Mouse (Mus musculus) urinary bladder, postnatal 10 days (tissue): Measurements from ENCODE around the gene Glrx5.

Source experiments
- DNase-seq: peaks from one replicate; pipeline ENCODE4 v3.0.0; 2022; ENCODE audit warnings: low spot score

The Glrx5 gene

DNA sequence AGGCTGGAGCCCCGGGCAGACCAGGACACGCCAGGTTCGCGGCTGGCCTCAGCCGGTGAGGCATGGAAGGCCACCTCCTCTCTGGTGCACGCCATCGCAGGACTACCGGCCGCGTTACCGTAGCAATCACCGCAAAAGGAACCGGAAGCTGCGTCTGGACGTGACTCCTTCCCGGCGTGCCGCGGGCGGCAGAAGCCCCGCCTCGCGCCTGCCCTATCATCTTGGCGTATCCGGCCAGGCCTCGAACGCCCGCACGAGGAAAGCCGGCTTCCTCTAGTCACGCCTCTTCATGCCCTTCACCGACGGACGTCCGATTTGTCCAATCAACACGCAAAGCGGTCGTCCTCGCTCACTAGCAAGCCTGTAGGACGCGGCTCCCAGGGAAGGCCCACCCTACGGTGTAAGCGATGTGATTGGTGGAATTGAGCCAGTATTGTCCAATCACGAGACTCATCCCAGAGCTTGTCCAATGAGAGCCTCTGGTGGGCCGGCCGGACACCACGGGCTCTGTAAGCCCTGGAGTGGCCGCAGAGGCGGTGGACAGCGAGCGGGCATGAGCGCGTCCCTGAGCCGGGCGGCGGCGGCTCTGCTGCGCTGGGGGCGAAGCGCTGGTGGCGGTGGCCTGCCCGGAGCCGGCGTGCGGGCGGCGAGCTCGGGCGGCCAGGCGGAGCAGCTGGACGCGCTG, at the start of gene Glrx5:
Glrx5 (plus strand) TSS at position 542 of the 685 bp plus-strand sequence.
- DNase-seq, result peak; percentile 96

DNA sequence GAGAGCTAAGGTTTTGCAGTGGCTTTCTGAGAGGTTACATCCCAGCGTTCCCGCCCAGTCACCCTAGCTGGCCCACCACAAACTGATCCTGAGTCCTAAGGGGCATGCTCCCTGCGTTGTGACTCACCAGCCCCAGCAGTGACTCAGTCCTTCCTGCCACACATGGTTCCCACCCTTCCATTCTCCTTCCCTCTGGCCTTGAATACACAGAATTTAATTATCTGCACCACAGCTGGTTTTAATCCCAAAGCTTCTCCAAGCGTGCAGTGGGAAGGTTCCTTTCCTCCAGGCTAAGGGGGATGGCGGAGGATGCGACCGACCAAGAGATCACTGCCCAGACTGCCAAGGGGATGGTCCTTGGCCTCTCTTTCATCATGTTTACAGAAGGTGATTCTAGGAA, 49.0 kb upstream of the Glrx5 start:
- DNase-seq, result no peak

DNA sequence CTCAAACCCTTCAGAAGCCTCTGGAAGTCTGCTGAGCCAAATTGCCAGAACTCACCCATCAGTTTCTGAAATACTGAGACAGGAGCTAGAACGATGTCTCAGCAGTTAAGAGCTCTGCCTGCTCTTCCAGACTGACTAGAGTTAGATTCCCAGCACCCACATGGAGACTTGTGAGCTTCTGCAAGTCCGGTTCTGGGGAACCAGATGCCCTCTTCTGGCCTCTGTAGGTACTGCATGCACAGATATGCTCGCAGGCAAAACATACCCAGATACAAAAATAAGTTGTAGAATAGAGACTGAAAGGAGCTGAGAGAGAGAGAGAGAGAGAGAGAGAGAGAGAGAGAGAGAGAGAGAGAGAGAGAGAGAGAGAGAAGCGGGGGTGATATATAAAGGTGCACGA, 47.4 kb upstream of the Glrx5 start:
- no peak for DNase-seq

DNA sequence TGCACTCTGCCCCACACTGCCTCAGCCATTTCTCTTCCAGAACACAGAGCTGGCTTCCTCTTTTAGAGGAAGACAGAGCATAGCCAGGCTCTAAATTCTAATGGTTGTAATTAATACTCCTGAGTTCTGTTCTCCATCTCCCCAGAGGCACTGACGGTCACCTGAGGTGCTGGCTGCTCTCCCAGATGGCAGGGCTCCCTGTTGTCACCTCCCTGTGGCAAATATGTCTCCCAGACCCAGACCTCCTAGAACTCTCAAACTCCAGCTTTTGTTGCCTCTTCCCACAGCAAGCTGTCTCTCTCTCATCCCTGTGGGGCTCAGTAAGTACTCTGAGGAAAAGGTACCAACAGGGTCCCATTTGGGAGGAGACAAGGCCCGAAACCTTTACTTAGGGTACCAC, 46.5 kb upstream of the Glrx5 start:
- DNase-seq, result no peak

GRCm38 (mm10) chr12:104986781-104987180, 45.7 kb upstream of the Glrx5 start:
- no peak for DNase-seq

- no peak for DNase-seq
These were observed 44.6 kb upstream of the Glrx5 start for GRCm38 (mm10) chr12:104987936-104988335.

DNA sequence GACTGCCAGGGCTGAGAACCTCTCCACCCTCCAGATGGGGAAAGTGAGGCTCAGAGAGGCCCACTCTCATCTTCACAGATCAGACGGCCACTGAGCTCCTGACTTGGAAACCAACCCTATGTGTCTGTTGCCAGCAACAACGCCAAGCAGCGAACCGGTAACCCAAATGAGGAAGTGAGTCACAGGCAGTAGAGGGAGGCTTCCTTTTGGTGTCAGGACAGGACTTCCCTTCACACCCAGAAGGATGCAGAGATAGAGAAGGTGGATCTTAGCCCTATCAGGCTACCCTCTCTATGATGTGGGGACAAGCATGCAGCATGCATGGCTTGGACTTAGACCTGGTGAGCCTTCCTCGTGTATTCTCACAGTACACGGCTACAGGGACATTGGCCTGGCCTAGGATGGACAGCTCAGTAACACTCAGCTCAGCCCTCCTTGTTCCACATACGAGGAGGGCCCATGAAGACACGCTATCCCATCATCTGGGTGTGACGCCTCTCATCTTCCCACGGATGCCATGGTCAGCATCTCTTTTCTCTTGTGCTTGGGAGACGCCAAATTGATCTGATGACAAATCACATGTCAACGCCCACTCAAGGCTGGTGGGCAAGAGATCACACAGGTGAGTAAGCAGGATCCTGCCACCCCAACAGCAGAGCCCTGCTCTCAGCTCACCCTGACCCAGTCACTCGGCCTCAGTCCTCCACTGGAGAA, 41.6 kb upstream of the Glrx5 start:
- no peak for DNase-seq

DNA sequence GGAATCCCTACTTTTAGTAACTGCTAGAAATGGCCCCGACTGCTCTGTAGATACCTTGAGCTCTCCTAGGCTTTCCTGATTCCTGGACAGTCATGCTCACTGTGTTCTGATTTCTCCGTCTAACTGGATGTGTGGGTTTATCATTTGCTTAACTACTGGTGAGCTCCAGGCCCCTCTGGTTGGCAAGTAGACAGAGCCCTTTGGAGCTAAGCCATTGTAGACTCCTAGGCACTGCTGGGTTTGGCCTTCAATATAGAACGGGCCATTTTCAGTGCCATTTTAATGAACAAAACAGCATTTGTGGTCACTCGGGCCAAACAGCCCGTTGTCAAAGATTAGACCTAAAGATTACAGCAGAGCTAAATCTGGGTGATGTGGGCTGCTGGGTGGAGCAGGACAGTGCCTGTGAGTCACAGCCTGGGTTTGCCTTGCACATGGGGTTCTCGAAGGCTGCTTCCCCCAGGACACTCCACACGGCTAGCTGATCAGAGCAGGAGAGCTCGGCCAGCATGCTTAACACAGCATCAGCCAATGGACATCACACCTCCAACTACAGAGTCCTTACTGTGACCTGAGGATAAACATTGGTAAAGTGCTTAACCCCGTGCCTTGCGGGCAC, 40.3 kb upstream of the Glrx5 start:
- no peak for DNase-seq

GRCm38 (mm10) chr12:104992838-104993237, 39.6 kb upstream of the Glrx5 start:
- no peak for DNase-seq

- DNase-seq, result no peak
These were observed 37.1 kb upstream of the Glrx5 start for GRCm38 (mm10) chr12:104995259-104995876.

DNA sequence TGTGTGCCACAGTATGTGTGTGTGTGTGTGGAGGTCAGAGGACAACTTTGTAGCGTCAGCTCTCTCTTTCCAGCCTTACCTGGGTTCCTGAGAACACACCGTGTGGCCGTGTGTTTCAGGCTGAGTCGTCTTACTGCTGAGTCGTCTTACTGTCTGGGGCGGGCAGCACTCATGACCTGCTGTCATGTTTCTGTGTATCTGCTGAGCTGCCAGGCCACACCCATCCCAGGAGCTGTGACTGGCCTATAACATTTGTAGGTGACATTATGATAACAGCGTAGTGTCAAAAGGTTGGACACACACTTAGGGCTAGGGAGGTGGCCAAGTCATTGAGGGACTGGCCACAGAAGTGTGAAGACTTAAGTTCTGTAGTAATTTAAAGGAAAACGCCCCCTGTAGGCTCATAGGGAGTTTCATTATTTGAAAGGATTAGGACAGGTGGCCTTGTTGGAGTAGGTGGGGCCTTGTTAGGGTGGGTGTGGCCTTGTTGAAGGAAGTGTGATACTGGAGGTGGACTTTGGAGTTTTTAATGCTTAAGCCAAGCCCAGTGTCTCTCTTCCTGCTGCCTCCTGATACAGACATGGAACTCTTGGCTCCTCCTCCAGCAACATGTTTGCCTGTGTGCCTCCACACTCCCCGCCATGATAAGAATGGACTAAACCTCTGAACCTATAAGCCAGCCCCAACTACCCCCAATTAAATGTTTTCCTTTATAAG, 36.3 kb upstream of the Glrx5 start:
- no peak for DNase-seq

- no peak for DNase-seq
These were observed 35.3 kb upstream of the Glrx5 start for GRCm38 (mm10) chr12:104997159-104997558.

- no peak for DNase-seq
These were observed 34.7 kb upstream of the Glrx5 start for GRCm38 (mm10) chr12:104997641-104998293.

- no peak for DNase-seq
These were observed 33.9 kb upstream of the Glrx5 start for GRCm38 (mm10) chr12:104998541-104998940.

DNA sequence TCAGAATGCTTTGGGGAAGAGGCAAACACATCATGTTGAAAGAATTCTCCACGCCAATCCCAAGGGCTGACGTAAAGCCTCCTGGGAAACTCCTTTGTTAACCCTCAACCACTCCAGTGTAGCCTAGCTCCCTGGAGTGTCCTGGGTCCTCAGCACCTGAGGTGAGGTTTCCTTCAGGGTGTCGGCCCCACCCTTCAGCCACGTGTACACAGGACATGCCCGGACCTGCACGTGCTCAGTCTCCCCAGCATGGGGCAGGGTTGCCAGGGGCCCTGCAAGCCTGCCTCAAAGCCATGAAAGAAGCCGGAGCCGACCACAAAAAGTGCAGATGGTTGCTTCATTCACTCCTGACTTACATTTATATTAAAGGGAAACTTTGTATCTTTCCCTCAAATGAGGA, 33.3 kb upstream of the Glrx5 start:
- no peak for DNase-seq

DNA sequence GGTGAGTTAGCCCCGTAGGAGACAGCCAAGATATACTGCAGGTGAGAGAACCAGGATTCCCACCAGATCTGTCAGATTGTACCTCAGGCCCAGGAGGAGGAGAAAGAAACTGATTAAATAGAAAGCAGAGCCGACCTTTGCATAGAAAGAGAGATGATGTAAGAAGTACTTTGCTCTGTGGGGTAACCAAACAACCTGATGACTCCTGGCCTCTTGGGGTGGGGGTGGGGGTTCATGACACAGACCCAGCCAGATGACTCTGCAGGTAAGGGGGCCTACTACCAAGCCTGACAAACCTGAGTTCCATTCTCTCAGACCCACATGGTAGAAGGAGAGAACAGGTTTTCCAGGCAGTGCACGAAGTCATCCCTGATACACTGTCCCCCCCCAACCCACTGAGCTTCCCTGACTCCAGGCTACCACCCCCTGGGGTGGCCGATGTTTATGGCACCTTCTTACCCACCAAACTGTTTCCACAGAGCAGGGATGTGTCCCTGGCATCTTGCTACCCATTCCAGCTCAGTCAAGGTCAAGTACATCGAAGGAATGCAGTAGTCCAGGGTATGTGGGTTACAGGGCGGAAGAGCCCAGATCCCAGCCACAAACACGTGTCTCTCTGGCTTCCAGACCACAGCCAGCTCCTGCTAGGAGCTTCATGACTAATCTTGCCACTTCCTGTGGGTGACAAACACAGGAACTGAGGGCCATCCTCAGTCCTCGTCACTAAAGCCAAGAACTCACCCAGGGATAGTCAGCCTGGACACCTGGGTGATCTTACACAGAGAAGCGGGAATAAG, 31.8 kb upstream of the Glrx5 start:
- DNase-seq, result no peak

DNA sequence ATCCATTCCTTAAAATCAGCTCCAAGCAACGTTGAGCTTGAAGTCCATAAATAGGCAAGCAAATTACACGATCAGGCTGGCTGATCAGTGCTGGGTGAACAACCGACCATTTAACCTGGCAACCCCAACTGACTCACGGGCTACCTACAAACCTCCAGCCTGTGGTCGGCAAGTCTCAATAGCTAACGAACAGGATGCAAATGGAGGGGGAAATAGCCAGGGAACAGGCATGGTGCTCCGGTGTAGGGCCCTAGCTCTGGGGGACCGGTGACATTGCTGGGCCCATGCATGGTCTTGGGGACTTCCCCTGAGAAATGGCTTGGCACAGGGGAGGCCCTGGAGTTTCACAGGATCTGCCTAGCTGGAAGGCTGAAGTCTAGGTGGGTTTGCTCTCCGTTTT, 31.2 kb upstream of the Glrx5 start:
- no peak for DNase-seq

- DNase-seq, result no peak
These were observed 30.0 kb upstream of the Glrx5 start for GRCm38 (mm10) chr12:105002340-105003132.

DNA sequence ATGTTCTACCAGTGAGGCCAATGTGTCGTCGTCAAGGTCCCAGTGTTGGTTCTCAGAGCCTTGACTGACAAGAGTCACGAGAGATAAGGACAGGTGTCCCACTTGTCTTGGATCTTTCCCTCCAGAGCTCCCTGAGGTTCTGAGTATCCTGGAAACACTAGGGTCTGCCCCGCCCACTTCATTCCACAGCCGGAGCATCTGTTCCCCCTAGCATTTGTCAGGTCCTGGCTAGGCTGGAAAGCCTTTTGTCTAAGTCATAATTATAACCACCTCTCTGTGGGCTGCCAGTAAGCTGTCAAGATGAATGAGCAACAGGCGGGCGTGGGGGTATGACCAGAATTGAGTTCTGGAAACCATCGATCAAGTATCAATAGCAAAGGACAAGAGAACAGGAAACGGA, 29.3 kb upstream of the Glrx5 start:
- no peak for DNase-seq

- DNase-seq, result no peak
These were observed 28.8 kb upstream of the Glrx5 start for GRCm38 (mm10) chr12:105003715-105004114.
